Mouse (Mus musculus): Measurements from ENCODE around the gene Olfr1051.
"Not testable (repeated sequence)": the region's sequence is repeated elsewhere in the genome, so short reads cannot be mapped to it uniquely, and the experiment has no call there.

The Olfr1051 gene

GRCm38 (mm10) chr2:86278988-86279387, at the start of gene Olfr1051:
Olfr1051 (minus strand) TSS chr2:86279088.
- in situ Hi-C loops (cut with MboI; ENCODE audit: low sequenced_read_pairs): not testable (repeated sequence)

- in situ Hi-C loops (cut with MboI; ENCODE audit: low sequenced_read_pairs): no loop called here
Observed at GRCm38 (mm10) chr2:86315184-86315583, 36.3 kb upstream of the Olfr1051 start, which contains the start of gene Olfr1053. Olfr1053 (minus strand) TSS chr2:86315284.

- in situ Hi-C loops (cut with MboI; ENCODE audit: low sequenced_read_pairs): no loop called here
Observed at GRCm38 (mm10) chr2:86292155-86292554, 13.3 kb upstream of the Olfr1051 start, which contains the start of gene Olfr1052. Olfr1052 (plus strand) TSS chr2:86292455.

GRCm38 (mm10) chr2:86258228-86258627, 20.7 kb downstream of the Olfr1051 start, which contains the start of gene Olfr1049:
Olfr1049 (minus strand) TSS chr2:86258328.
- in situ Hi-C loops (cut with MboI; ENCODE audit: low sequenced_read_pairs): not testable (repeated sequence)

- in situ Hi-C loops (cut with MboI; ENCODE audit: low sequenced_read_pairs): no loop called here
Observed at GRCm38 (mm10) chr2:86240189-86240588, 38.7 kb downstream of the Olfr1051 start, which contains the start of gene Olfr1048. Olfr1048 (minus strand) TSS chr2:86240289.

- in situ Hi-C loops (cut with MboI; ENCODE audit: low sequenced_read_pairs): no loop called here
Observed at GRCm38 (mm10) chr2:86231301-86231700, 47.6 kb downstream of the Olfr1051 start, which contains the start of gene Olfr1047. Olfr1047 (minus strand) TSS chr2:86231401.
